Mouse (Mus musculus): ENCODE measurements around the gene Krt31.

GRCm38 (mm10) chr11:100087861-100088260, 37.5 kb upstream of the Krt31 start, which contains the start of gene Krt32:
- no peak for TF ChIP-seq POLR2A (IDR thresholded peaks at IDR 0.05; ENCODE audit: low read depth, low read length)
- no peak for TF ChIP-seq CTCF (IDR thresholded peaks at IDR 0.05; ENCODE audit: extremely low read depth, insufficient read length, insufficient replicate concordance, low read depth, low read length)
